Mouse (Mus musculus) liver, postnatal 0 days (tissue): ENCODE results near the gene Casd1.

Experiments used
- CTCF ChIP-seq: sonication (generic); IDR thresholded peaks from 2 replicates; pipeline ENCODE4 v1.5.1; 2016; ENCODE audit warnings: antibody characterized with exemption, low read depth
- EP300 ChIP-seq: IDR thresholded peaks from 2 replicates; pipeline ENCODE4 v1.6.1; 2016; ENCODE audit warnings: antibody characterized with exemption, low read depth, mild to moderate bottlenecking

- 0 out of 2 replicates have a peak, but pooled peaks have one; percentile 25 for TF ChIP-seq EP300
- no peak for TF ChIP-seq CTCF
These were observed 9.7 kb downstream of the Casd1 start for GRCm38 (mm10) chr6:4610216-4610896.
